Mouse (Mus musculus) heart, embryonic 11.5 days (tissue): Measurements from ENCODE around the gene Sptan1. TPM values are rescaled to one million over a fixed set of nuclear protein-coding genes. Genes with fewer than 3 reads are reported as not detected.

Experiments used
- ATAC-seq: fragments of 200-750 bp; cut with Nextera tagmentation; replicated peaks from 2 replicates; pipeline ENCODE4 v1.8.0; 2017; ENCODE audit warnings: moderate library complexity; ENCODE audit not compliant: insufficient number of reproducible peaks, low FRiP score, low TSS enrichment
- H3K27ac ChIP-seq: fragments of 300-500 bp; sonication (generic); 2 replicates; pipeline ENCODE4 v1.5.1; 2014; ENCODE audit warnings: mild to moderate bottlenecking, low read depth, low read length
- H3K27me3 ChIP-seq: fragments of 300-500 bp; sonication (generic); 2 replicates; pipeline ENCODE4 v1.6.1; 2014; ENCODE audit warnings: mild to moderate bottlenecking, low read length, mixed read lengths; ENCODE audit not compliant: control insufficient read depth, insufficient read depth
- H3K36me3 ChIP-seq: fragments of 300-500 bp; sonication (generic); 2 replicates; pipeline ENCODE4 v1.6.1; 2014; ENCODE audit warnings: mild to moderate bottlenecking, low read length, moderate library complexity, mixed read lengths; ENCODE audit not compliant: control insufficient read depth, insufficient read depth
- H3K4me1 ChIP-seq: fragments of 300-500 bp; sonication (generic); 2 replicates; pipeline ENCODE4 v1.6.1; 2014; ENCODE audit warnings: low read length; ENCODE audit not compliant: control insufficient read depth, insufficient read depth
- H3K4me2 ChIP-seq: fragments of 300-500 bp; sonication (generic); 2 replicates; pipeline ENCODE4 v1.6.1; 2014; ENCODE audit warnings: mild to moderate bottlenecking, moderate library complexity
- H3K4me3 ChIP-seq: fragments of 300-500 bp; sonication (generic); 2 replicates; pipeline ENCODE4 v1.5.1; 2014; ENCODE audit warnings: low read depth, low read length
- H3K9ac ChIP-seq: fragments of 300-500 bp; sonication (generic); 2 replicates; pipeline ENCODE4 v1.6.1; 2014; ENCODE audit warnings: mild to moderate bottlenecking, low read depth, low read length, moderate library complexity
- H3K9me3 ChIP-seq: fragments of 300-500 bp; sonication (generic); replicated peaks from 2 replicates; pipeline ENCODE4 v1.6.1; 2016; ENCODE audit warnings: low read length; ENCODE audit not compliant: control insufficient read depth
- WGBS: fragments of 180-500 bp; shearing (Covaris S2); extraction: QIAGEN DNeasy Blood & Tissue Kit; methylation state at CpG from one replicate; pipeline ENCODE4 v1.1.7; 2014; ENCODE audit not compliant: insufficient replicate concordance; 5-methylcytosine and 5-hydroxymethylcytosine counted together
- polyA plus RNA-seq: library from polyadenylated mRNA; unstranded; fragments of >200 nt; fragmentation: Nextera tagmentation; extraction: Ambion mirVana; gene quantifications from 2 replicates; pipeline ENCODE4 v1.2.1, GENCODE M21; 2014

Gene Sptan1
- 154 and 157 TPM in 2 replicates for polyA plus RNA-seq

- peak within 1 kb of the TSS; percentile 78 for H3K4me2 ChIP-seq
- H3K9ac ChIP-seq = peak within 1 kb of the TSS; percentile 99
- H3K9me3 ChIP-seq = no peaks in the 10 kb centered on the region
- H3K27ac ChIP-seq = peak within 1 kb of the TSS; percentile 93
- H3K36me3 ChIP-seq = no peaks in the 10 kb centered on the region; the same call in 1 of the 2 replicates
- 0% methylated on average over 74 of the region's 82 CpGs for WGBS
- H3K4me1 ChIP-seq = peaks cover 31% of the 10 kb centered on the region
- no peaks in the 10 kb centered on the region for H3K27me3 ChIP-seq
- peak within 1 kb of the TSS; percentile 96 for H3K4me3 ChIP-seq
- ATAC-seq = peak; percentile 96
Observed at GRCm38 (mm10) chr2:29965250-29965843, at the start of gene Sptan1. Gene Sptan1 (plus strand): TSS chr2:29965560.

DNA sequence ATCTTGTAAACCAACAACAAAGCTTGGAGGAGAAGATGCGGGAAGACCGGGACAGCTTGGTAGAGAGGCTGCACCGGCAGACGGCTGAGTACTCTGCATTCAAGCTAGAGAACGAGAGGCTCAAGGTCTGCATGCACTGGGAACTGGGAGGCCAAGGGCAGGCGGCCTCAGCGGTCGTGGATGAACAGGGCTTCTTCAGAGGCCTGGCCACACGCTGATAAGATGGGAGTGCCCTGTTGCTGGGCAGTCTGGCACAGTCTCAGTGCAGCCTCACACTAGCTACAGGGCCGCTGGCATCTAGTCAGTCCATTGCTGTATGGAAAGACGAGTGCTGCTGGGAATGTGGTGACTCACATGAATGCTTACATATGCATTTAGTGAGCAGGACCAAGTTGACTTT is 47.7 kb upstream of the Sptan1 start:
- Histone ChIP-seq H3K27ac (no peak overlapping the region), H3K36me3 (peaks cover 40% of the 10 kb centered on the region), H3K27me3 (no peaks in the 10 kb centered on the region), H3K4me3 (no peak overlapping the region), H3K4me1 (no peaks in the 10 kb centered on the region), H3K9ac (no peak overlapping the region), H3K9me3 (no peaks in the 10 kb centered on the region), H3K4me2 (no peak overlapping the region)
- WGBS = 84% methylated on average over 11 of the region's 11 CpGs
- ATAC-seq = no peak

GRCm38 (mm10) chr2:29922011-29922410 is 43.3 kb upstream of the Sptan1 start:
- ATAC-seq = no peak
- no peak overlapping the region for H3K27ac ChIP-seq
- H3K4me2 ChIP-seq = no peak overlapping the region
- WGBS = 62% methylated on average over 11 of the region's 11 CpGs
- no peaks in the 10 kb centered on the region for H3K4me1 ChIP-seq
- no peak overlapping the region for H3K4me3 ChIP-seq
- H3K27me3 ChIP-seq = no peaks in the 10 kb centered on the region
- peaks cover 52% of the 10 kb centered on the region for H3K36me3 ChIP-seq
- no peak overlapping the region for H3K9ac ChIP-seq
- no peaks in the 10 kb centered on the region for H3K9me3 ChIP-seq

DNA sequence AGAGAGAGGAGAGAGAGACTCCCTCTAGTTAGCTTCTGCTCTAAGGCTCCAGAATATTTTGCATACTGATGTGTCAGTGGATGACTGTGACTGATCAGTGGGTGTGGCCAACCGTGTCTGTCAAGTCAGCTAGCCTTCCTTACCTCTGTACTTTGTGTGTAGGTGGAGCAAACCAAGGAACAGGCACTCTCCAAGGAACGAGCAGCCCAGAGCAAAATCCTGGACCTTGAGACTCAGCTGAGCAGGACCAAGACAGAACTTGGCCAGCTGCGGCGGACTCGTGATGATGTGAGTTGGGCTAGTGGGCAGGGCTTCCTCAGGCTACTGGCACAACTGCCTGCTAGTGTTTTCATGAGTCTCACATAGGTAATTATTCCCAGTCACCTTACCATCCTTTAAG is 38.8 kb upstream of the Sptan1 start:
- 84% methylated on average over 5 of the region's 5 CpGs for WGBS
- Histone ChIP-seq H3K9ac (no peak overlapping the region), H3K9me3 (no peaks in the 10 kb centered on the region), H3K4me3 (no peak overlapping the region), H3K27me3 (no peaks in the 10 kb centered on the region), H3K4me1 (no peaks in the 10 kb centered on the region), H3K4me2 (no peak overlapping the region), H3K27ac (no peak overlapping the region), H3K36me3 (peaks cover 61% of the 10 kb centered on the region)
- ATAC-seq = no peak

- ATAC-seq = no peak
- Histone ChIP-seq H3K27me3 (no peaks in the 10 kb centered on the region), H3K9ac (no peak overlapping the region), H3K36me3 (peaks cover 35% of the 10 kb centered on the region), H3K4me3 (no peak overlapping the region), H3K27ac (no peak overlapping the region), H3K4me2 (no peak overlapping the region), H3K4me1 (no peaks in the 10 kb centered on the region), H3K9me3 (no peaks in the 10 kb centered on the region)
- 89% methylated on average over 10 of the region's 10 CpGs for WGBS
Observed at GRCm38 (mm10) chr2:29930506-29930905, 34.9 kb upstream of the Sptan1 start.

DNA sequence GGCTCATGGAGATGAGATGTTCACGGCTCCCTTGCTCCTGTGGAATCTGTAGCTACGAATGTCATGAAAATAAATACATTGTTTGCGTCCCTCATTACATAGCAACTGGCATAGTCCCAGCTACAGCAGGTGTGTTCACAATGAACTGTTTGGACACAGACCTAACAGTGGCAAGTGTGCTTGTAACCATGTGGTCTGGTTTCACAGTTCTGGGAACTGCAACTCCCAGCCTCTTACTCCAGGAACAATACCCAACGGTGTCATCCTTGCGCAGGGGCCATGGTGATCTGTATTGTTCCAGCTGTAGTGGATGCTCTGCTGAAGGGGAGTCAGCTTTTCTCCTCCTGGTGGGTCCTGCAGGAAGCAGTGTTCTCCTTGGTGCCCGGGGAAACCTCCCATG is 34.2 kb upstream of the Sptan1 start:
- H3K9ac ChIP-seq = no peak overlapping the region
- H3K27me3 ChIP-seq = no peaks in the 10 kb centered on the region
- 87% methylated on average over 6 of the region's 6 CpGs for WGBS
- no peak overlapping the region for H3K4me2 ChIP-seq
- ATAC-seq = no peak
- H3K4me3 ChIP-seq = no peak overlapping the region
- no peak overlapping the region for H3K27ac ChIP-seq
- H3K4me1 ChIP-seq = no peaks in the 10 kb centered on the region
- no peaks in the 10 kb centered on the region for H3K9me3 ChIP-seq
- peaks cover 28% of the 10 kb centered on the region for H3K36me3 ChIP-seq

GRCm38 (mm10) chr2:29934906-29935599 is 30.3 kb upstream of the Sptan1 start, which contains the start of gene Gle1:
Gene Gle1 (plus strand): TSS chr2:29935426.
- Histone ChIP-seq H3K27me3 (no peaks in the 10 kb centered on the region), H3K4me3 (peak within 1 kb of the TSS; percentile 83), H3K4me2 (peak within 1 kb of the TSS; percentile 74), H3K4me1 (no peaks in the 10 kb centered on the region), H3K27ac (peak within 1 kb of the TSS; percentile 76), H3K9me3 (no peaks in the 10 kb centered on the region), H3K36me3 (peaks cover 15% of the 10 kb centered on the region), H3K9ac (peak within 1 kb of the TSS; percentile 78)
- ATAC-seq = peak; percentile 91
- WGBS = 3% methylated on average over 44 of the region's 44 CpGs

DNA sequence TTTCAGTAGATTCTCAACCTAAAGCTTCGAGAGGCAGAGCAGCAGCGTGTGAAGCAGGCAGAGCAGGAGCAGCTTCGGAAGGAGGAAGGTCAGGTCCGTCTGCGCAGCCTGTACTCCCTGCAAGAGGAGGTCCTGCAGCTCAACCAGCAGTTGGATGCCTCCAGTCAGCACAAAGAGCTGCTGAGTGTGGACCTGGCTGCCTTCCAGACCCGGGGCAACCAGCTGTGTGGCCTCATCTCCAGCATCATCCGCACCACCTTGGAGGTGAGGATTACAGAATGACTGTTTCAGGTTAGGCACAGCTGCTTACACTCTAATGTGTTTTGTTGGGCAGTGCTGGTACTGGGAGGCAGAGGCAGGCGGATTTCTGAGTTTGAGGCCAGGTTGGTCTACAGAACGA is 25.3 kb upstream of the Sptan1 start:
- no peak overlapping the region for H3K9ac ChIP-seq
- peaks cover 5% of the 10 kb centered on the region; the same call in 1 of the 2 replicates for H3K4me1 ChIP-seq
- no peak overlapping the region for H3K4me2 ChIP-seq
- ATAC-seq = no peak
- no peak overlapping the region for H3K4me3 ChIP-seq
- no peaks in the 10 kb centered on the region for H3K9me3 ChIP-seq
- H3K36me3 ChIP-seq = peaks cover 24% of the 10 kb centered on the region
- no peaks in the 10 kb centered on the region for H3K27me3 ChIP-seq
- no peak overlapping the region for H3K27ac ChIP-seq
- whole genome bisulfite sequencing = 90% methylated on average over 9 of the region's 9 CpGs
